Mouse (Mus musculus) thymus, postnatal 0 days (tissue): ENCODE measurements around the gene Pcnx. TPM values are rescaled to one million over a fixed set of nuclear protein-coding genes. Genes with fewer than 3 reads are reported as not detected.
A peak's percentile ranks its signal among the peaks of the same experiment; 100 is the strongest.

ENCODE experiments used
- DNase-seq: peaks from one replicate; pipeline ENCODE4 v3.0.0-alpha.2; 2015; ENCODE audit warnings: low spot score
- polyA plus RNA-seq: library from polyadenylated mRNA; unstranded; fragments of >200 nt; fragmentation: Nextera tagmentation; extraction: Ambion mirVana; gene quantifications from 2 replicates; pipeline ENCODE4 v1.2.1, GENCODE M21; 2015

Pcnx gene
- polyA plus RNA-seq = 9.8 and 17.5 TPM in 2 replicates

- peak; percentile 87 for DNase-seq
Measured at GRCm38 (mm10) chr12:81859351-81860307, at the start of gene Pcnx. TSS of gene Pcnx (plus strand) at chr12:81860023.

DNA sequence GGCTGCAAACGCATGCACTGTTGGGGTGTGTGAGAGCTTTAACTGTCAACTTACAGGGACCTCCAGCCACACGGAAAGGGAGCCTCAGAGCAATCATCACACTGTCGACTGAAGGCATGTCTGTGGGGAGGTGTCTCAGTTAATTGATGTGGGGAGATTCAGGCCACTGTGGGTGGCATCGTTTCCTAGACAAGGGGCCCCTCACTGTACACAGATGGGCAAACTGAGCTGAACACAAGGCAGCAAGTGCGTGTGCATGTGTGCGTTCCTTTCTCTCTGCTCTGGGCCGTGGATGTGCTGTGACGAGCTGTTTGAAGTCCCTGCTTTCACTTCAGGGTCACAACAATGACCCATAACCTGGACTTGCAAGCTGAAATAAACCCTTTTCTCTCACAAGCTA lies 49.4 kb upstream of the Pcnx start:
- peak; percentile 55 for DNase-seq

DNA sequence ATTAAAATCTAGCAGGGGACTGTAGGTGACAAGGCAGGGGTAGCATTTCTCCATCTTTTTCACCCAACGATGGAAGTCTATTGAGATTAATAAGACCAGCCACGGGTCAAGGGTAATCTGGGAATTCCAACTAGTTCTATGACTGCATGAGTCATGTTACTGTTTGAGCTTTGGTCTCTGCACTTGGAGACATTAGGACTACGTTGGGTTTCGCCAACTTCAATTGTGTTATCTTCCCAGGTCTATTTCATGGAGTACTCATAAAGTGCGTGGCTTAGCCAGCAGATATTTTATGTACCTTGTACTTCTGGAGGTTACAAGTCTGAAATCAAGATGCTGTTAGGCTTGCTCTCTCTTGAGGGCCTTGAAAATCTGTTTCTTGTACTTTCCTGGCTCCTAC lies 45.1 kb upstream of the Pcnx start:
- no peak for DNase-seq

DNA sequence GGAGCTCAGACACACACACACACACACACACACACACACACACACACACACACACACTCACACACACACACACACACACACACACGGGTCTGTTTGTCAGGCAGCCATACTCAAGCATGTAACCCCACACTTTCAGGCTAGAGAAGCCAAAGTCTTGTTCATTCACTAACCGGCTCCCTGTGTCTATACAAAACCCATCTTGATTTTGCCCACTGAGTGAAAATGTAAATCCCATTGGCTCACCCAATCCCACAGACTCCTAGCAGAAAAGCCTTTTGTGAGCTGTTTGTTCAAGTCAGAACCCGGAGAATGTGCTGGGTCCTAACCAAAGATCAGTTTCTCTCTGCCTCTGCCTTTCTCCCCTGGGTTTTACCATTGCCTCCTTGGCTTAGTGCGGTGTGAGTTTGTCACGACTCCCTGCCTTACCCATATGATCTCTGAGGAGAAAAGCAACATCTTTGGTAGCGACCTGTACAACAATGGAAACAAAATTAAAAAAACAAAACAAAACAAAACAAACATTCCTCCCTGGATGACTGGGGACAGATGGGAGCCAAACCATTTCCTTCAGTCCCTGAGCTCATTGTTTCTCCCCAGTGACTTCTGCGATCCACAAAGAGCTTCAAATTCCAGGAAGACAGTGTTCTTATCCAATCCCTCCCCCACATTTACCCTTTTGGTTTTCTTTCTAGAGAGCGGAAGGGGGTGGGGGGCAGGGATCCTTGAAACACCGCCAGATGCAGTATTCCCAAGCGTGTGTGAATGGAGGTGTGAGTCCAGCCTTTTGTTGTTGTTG lies 43.3 kb upstream of the Pcnx start:
- no peak for DNase-seq

DNA sequence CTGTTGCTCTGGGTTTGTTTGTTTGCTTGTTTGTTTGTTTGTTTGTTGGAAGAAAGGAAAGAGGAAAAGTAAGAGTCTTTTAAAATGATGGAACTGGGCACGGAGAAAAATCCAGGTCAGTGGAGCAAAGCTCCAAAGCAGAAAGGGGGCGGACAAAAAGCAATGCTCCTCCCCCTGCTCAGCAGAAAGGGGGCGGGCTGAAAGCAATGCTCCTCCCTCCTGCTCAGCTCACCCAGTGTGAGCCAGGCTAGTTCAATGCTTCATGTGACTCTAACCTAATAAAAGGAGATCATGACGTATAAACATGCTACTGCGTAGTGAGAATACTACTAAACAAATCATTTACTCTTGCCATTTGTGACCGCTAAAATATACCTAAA lies 42.7 kb upstream of the Pcnx start:
- no peak for DNase-seq

DNA sequence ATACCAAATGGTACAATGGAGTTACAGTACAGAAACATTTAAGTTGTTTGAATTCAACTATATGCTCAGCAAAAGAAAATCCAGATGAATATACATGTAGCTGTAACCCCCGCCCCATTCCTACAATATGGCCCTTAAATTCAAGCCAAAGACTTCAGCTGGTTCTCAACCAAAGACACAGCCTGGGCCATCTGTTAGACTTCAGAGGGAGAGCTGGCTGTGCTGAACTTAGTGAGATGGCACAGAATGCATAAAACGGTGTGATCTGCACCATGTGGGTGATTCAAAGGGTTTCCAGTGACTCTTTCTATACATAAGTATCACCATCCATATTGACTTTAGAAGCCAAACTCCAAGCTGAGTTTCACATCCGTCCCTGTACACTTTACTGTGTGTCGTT lies 39.1 kb upstream of the Pcnx start:
- DNase-seq = no peak

DNA sequence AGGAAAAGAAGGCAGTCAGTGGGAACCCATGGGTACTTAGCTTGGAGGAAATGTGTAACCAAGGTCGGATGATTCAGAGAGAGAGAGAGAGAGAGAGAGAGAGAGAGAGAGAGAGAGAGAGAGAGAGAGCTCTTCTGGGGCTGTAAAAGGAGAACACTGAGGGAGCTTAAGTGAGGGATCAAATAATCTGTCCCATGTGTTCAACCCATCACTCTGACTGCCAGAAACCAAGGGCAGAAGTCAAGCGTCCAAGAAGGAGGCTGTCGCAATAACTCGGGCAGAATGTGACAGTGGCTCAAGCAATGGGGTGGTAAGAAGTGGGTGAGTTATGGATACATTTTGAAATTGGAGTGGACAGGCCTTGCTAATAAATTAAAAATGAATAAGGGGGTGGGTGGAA lies 37.6 kb upstream of the Pcnx start:
- no peak for DNase-seq

DNA sequence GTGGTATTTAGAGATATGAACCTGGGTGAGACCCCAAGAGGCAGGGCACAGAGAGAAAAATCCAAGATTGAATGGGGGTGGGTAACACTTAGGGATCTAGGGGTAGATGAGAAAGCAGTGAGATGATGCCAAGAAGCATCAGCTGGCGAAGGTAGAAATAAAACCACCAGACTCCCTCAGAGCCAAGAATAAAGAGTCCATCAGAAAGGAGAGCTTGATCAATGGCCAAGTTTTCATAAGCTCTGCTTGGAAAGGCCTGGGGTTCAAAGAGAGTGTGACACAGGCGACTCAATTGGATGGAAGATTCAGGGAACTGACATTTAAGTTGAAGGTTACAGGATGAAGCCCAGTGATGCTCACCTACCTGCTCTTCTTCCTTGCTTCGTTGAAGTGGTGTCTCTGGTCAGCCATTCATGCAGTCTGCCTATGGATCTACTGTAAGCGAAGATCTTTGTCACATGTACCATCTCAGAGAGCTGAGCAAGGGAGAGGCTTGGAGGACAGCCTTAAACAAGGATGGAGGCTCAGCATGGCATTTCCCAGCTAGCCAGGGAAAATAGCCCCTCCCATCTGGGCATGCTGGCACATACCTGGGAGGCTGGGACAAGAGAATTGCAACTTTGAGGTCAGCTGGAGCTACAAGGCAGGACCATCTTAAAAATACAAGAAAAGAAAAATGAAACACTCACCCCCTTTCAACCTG lies 36.9 kb upstream of the Pcnx start:
- DNase-seq = no peak

- no peak for DNase-seq
Measured at GRCm38 (mm10) chr12:81828355-81828754, 31.5 kb upstream of the Pcnx start.

DNA sequence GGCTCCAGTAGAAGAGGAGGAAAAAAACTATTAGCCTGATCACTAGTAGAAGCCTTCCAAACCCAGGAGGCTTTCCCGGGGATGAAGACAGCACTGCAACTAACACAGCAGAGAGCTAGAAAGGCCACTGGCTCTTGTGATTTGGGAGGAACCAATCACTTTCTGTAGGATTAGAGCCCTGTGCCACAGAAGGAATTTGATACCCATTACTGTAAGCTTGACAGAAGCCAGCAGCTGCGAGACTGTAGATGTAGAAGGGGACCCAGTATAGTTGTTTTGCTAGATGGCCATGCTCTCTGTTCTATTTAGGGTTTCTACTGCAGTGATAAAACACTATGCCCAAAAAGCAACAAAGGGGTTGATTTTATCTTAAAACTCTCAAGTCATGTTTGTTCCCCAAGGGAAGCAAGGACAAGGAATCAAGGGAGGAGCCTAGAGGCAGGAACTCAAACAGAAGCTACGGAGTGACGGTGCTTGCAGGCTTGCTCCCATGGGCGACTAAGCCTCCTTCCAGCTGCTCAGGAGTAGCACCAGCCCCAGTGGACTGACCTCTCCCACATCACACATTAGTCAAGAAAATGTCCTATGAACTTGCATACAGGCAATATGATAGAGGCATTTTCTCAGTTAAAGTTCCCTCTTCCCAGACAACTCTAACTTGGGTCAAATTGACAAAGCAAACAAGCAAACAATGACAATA lies 27.6 kb upstream of the Pcnx start:
- DNase-seq = no peak

DNA sequence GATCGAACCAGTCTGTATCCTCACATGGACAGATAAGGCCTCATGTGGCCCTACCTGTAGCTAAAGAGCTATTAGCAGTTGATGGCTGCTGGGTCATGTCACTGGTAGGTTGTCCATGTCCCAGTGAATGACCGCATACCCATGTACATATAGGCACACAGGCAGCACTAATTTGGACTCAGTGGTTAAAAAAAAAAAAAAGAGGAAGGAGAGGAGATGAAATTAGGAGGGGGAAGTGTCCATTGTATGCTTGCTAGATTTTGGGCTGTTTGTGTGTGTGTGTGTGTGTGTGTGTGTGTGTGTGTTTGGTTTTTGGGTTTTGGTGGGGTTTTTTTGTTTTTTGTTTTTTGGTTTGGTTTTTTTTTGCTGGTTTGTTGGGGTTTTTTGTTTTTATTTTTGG lies 26.7 kb upstream of the Pcnx start:
- DNase-seq = no peak

GRCm38 (mm10) chr12:81836162-81836561 lies 23.7 kb upstream of the Pcnx start:
- no peak for DNase-seq

- no peak for DNase-seq
Measured at GRCm38 (mm10) chr12:81837463-81837862, 22.4 kb upstream of the Pcnx start.

- no peak for DNase-seq
Measured at GRCm38 (mm10) chr12:81839663-81840062, 20.2 kb upstream of the Pcnx start.

- no peak for DNase-seq
Measured at GRCm38 (mm10) chr12:81841046-81841445, 18.8 kb upstream of the Pcnx start.

- no peak for DNase-seq
Measured at GRCm38 (mm10) chr12:81843501-81843900, 16.3 kb upstream of the Pcnx start.

DNA sequence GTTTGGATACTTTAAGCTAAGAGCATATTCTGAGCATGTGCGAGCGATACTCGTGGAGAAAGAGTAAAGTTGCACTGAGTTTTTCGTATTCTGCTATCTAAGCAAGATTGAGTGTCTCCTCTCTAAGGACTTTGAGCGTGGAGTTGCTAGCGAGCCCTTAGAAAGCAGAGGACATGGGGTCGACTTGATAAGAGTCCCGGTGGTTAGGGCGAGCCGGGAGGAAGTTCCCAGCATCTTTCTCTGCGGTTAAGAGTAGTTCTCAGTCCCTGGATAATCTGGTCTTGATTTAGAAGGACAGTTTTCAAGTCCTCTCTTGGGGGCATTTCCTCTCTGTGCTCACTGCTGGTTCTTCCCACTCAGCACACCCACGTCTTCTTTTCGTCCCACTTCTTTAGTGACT lies 15.3 kb upstream of the Pcnx start:
- no peak for DNase-seq

DNA sequence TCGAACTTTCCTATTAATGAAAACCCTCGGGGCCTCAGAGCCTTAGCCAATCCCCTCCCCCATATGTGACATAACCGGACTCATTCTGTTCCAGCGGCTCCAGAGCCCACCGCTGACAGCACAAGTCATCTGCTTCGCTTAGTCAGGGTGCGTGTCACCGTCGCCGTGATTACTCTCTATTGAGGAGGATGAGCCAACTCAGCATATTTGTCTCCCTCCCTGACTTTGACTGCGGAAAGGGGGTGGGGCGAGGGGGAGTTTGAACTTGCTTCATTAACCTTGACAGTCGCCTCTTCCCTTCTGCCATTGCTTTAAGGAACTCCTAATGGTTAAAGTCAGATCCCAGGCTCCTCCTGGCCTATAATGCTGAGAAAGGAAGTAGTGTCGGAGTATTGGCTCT lies 14.8 kb upstream of the Pcnx start:
- DNase-seq = peak; percentile 30

DNA sequence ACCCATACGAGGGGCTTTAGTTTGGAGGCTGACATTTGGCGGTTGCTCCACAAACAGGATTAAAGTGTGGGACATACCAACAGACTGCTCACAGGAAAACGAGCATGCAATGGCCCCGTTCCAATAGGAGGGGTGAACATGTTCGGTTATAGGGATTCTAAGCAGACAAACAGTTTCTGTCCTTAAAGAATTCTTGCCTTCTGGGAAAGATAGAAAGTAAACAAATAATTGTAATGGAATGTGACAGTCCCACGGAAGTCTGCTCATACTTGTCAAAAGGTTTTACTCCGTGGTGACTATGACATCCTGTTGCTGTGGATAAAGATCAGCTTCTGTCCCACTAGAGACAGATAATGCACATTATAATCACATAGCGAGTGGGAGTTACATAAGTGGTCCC lies 10.2 kb upstream of the Pcnx start:
- DNase-seq = no peak

DNA sequence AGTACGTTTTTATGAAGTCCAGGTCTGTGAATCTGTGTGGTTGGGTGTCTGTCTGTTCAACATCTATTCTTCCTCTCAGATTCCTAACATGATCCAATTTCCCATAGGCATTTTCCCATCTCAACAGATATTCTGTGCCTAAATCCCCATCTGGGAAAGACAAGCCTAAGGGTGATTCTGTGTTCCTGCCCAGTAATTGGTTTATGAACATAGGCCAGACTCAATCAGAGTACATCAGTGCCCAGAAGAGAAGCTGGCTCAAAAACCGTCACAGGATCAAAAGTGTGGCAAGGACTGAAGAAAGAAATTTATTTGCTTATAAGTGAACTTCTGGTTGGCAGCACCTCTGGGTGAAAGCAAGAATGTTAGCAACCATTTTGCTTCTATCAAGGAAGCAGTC lies 7.3 kb upstream of the Pcnx start:
- DNase-seq = no peak

DNA sequence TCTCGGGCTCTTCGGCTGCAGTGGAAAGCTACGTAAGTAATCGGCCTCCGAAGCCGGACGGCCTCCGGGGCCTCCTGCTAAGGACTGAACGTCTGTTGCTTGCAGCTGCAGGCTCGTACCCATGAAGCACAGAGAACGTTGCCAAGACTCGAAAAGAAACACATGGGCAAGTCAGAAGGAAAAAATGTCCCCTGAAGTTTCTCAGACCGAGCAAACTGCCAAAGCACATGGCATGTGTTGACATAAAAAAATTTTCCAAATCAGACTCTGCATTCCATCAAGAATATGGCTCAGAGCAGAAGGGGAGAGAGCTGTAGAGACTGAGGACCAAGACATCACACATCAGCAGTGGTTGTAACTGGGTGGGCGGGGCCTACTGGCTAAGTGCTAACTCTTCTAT lies 6.8 kb upstream of the Pcnx start:
- no peak for DNase-seq
